In the genomic region with DNA sequence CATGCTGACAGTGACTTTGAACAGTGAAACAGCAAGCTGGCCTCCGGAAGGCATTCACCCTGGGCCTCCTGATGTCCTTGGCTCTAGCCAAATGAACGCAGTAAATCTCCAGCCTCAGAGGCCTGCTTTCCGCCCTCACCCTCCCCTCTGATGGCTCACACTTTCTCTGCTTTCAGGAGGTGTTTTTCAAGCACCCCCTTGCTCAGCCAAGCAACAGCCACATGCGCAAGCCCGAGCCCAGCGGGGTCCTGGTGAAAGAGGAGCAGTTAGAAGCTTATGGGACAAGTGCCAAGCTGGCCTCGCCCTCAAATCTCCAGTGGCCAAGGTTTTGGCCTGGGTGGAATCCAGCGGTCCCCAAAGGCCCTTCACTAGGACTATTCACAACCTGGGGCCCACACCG, we compare ENCODE assay signal across 18 mouse cellular contexts.
DNase-seq lines count a peak whose midpoint lies in the region; ATAC-seq lines count a peak whose summit lies in the region.
"Had no signal": no experiment of that assay in that cellular context is flagged by ENCODE, and none has a peak within 500 bp of the region (broad histone marks: within the 10 kb centered on the region; RNA-seq: fewer than 3 reads in every experiment).

No protein-coding gene starts in this region.

- H3K4me2 ChIP-seq in limb, embryonic 13.5 days (replicated peaks), result no peak overlapping the region
- H3K4me2 ChIP-seq: heart, embryonic 12.5 days had no signal

- H3K27me3 ChIP-seq in limb, embryonic 13.5 days, result peaks cover 4% of the 10 kb centered on the region
- H3K27me3 ChIP-seq: Patski had no signal

- no peaks in the 10 kb centered on the region for H3K9me3 ChIP-seq in limb, embryonic 13.5 days
- H3K9me3 ChIP-seq: forebrain, embryonic 10.5 days; heart, embryonic 12.5 days had no signal

- DNase-seq in cerebellum, postnatal 25 days, result peak; percentile 22 to 24
- no peak for DNase-seq in cerebellum, adult 11 months
- DNase-seq in left cerebral cortex, postnatal 10 days (ENCODE audit: extremely low spot score in 1 of 2, low spot score in 2 of 2), result peak; percentile 25 to 59
- no peak for DNase-seq in left cerebral cortex, adult 11 months (ENCODE audit: low spot score)
- DNase-seq in adrenal gland, adult 8-10 months, result peak; percentile 67
- no peak for DNase-seq in thymus, postnatal 10 days (ENCODE audit: low spot score in 2 of 2)
- DNase-seq: heart, postnatal 36 days; kidney, adult 9 months; lung, adult 18-20 months; midbrain, embryonic 14.5 days; right cerebral cortex, postnatal 14 days had no signal

- intact Hi-C loops in left cerebral cortex, postnatal 10 days (cut with DNase I), result no loop called here

- peaks cover 21% of the 10 kb centered on the region for H3K4me1 ChIP-seq in limb, embryonic 13.5 days
- H3K4me1 ChIP-seq: forebrain, embryonic 10.5 days; heart, embryonic 12.5 days had no signal

- no peak overlapping the region for H3K9ac ChIP-seq in limb, embryonic 13.5 days
- H3K9ac ChIP-seq: heart, embryonic 12.5 days had no signal

- no peak overlapping the region for H3K4me3 ChIP-seq in limb, embryonic 13.5 days
- H3K4me3 ChIP-seq: forebrain, embryonic 10.5 days; heart, embryonic 12.5 days; layer of hippocampus, adult 2 months had no signal

- WGBS in limb, embryonic 13.5 days, result 38% methylated on average over 9 of the region's 9 CpGs

- H3K27ac ChIP-seq in limb, embryonic 13.5 days, result peak overlapping the region; percentile 39; the same call in 1 of the 2 replicates
- H3K27ac ChIP-seq: forebrain, embryonic 10.5 days; layer of hippocampus, adult 2 months had no signal

- 0 out of 2 replicates have a peak, but pooled peaks have one; percentile 46 for ATAC-seq in limb, embryonic 13.5 days (ENCODE audit: low FRiP score, low read depth)
- no peak for ATAC-seq in frontal cortex, adult (ENCODE audit: low TSS enrichment)
- ATAC-seq: inflammation-experienced regulatory T-cells, adult 6 months; Patski had no signal

- H3K36me3 ChIP-seq in limb, embryonic 13.5 days, result no peaks in the 10 kb centered on the region
- H3K36me3 ChIP-seq: forebrain, embryonic 10.5 days; heart, embryonic 12.5 days had no signal

Comparison
In these comparisons a context has a peak if more than half of its experiments do, and no peak if none do; other contexts are left out.
1. DNase-seq: peak in cerebellum, postnatal 25 days (2 of 2), left cerebral cortex, postnatal 10 days (2 of 2) and adrenal gland, adult 8-10 months (single experiment); none in cerebellum, adult 11 months (single experiment), left cerebral cortex, adult 11 months (single experiment) and thymus, postnatal 10 days (0 of 2).